Mouse (Mus musculus): Measurements from ENCODE around the gene Cryab. TPM values are rescaled to one million over a fixed set of nuclear protein-coding genes. Genes with fewer than 3 reads are reported as not detected.

Cryab gene
- total RNA-seq (2021) = 21.4 and 29.2 TPM in 2 replicates
- long read RNA-seq, experiment 1, transcript Cryab-201 (3 exons, 946 nt) = major isoform, 16 of 22 reads
- long read RNA-seq, experiment 1, partial matches to known transcripts = 0 of 22 reads
- long read RNA-seq, experiment 1, other reads (novel, unspliced or antisense) = 2 of 22 reads
- long read RNA-seq, experiment 2, transcript Cryab-201 (3 exons, 946 nt) = major isoform, 16 of 19 reads
- long read RNA-seq, experiment 2, partial matches to known transcripts = 0 of 19 reads
- long read RNA-seq, experiment 2, other reads (novel, unspliced or antisense) = 0 of 19 reads

DNA sequence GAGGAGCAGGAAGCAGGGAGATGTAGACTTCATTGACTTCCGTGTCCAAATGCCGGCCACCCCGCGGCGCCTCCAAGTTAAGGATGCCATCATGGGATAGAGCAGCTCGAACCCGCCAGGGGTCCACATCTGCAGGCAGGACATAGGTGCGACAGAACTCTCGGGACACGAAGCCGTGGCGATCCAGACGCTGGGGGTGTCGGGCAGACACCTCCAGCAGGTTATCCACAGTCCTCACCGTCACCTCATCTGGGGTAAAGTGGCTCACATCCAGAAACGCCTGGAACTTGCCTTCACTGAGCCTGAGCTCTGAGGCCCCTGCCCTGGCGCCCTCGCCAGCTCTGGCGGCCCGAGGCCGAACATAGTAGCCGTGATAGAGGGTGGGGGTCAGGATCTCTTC lies at the start of gene Cryab:
Cryab (plus strand) TSS at position 3 of the 400 bp plus-strand sequence.
- DNase-seq = no peak

DNA sequence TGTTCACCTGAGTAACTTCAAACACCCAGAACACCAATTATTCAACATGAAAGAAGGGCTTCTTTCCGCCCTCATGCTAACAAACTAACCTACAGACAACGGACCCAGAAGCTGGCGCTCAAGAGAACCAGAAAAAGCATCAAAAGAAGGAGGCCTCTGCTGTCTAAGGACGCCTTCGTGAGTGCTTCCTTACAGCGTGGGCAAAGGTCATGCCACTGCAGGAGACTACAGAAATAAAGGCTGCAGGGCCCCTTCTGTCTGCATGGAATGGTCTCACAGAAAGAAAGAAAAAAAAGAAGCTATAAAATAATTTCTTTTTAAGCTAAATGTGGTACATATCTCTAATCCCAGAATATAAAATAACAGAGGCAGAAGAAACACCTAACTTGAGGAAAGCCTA lies 46.2 kb upstream of the Cryab start:
- no peak for DNase-seq

DNA sequence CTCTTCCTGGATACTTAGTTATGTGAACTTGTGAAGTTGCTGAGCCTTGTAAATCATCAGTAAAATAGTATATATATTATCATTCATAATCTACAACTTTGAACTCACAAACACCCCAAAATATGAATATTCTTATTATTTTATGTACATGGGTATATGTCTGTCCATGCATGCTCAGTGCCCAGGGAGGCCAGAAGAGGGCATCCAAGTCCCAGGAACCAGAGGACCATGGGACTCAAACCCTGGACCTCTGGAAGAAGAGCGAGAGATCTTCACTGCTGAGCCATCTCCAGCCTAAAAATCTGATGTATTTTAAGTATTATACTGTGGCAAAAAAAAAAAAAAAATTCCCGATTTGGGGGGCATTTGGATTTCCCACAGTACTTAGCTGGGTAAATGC lies 42.0 kb upstream of the Cryab start:
- DNase-seq = peak; percentile 62

DNA sequence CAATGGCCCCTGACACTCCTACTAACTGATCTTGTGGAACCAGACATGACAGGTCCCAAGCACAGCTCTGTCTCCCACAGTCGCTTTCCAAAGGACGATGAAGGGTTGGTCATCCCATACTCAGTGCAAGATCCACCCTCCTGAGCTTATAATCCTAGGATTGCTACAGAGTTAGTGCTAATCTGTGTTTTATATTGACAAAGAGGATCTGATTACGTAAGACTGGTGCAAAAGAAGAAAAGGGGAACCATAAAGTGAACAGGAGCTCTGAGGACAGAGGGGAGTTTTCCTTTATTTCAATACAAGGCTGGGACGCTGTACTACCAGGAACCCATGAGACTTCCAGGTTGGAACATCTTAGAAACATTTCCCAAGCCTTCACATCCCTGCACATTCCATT lies 39.8 kb upstream of the Cryab start:
- no peak for DNase-seq

DNA sequence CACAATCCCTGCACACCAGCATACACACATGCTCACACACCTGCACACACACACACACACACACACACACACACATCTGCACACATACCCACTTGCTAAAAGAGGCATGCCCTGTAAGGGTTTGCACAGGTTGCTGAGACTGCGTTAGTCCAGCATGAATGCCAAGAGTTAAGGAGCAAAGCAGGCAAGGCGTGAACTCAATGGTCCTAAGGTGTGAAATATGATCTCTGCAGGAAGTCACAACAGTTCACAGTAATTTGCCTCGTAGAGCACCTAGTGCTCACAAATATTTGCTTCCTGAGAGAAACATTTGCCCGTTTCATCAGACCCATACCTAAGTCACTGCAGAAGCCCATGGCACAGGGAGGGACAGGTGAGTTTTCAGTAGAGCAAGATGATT lies 36.9 kb upstream of the Cryab start:
- no peak for DNase-seq

DNA sequence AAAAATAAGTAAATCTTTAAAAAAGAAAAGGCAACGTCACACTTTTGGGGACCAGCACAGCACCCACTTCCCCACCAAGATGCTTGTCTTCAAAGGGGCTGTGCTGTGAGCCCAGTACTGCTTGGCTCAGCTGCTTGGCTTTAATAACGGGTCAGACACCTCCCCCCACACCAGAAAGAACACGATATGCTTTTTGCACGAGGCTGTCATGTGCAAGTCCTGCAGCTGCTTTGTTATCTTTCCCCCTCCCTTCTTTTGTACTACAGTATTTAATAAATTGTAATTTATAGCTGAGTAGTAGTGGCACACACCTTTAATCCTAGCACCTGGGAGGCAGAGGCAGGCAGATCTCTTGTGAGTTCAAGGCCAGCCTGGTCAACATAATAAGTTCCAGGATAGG lies 32.2 kb upstream of the Cryab start:
- DNase-seq = no peak

DNA sequence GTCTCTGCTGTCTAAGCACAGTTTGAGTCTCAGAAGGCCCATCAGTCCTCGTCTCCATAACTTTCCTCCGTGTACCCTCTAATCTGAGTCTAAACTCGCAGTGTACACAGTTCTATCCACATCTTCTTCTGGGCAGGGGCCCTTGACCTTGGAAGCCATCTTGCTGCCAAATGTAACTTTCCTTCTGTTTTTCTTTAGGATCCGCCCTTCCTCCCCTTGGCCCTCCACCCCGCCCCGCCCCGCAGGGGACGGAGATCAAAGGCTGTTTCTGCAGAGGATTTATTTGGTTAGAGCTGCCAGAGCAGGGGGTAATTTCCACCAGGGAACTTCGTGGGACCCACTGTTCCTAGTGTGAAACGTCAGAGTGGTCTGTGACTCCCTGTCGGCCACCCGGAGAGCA lies 30.1 kb upstream of the Cryab start:
- DNase-seq = peak; percentile 43

DNA sequence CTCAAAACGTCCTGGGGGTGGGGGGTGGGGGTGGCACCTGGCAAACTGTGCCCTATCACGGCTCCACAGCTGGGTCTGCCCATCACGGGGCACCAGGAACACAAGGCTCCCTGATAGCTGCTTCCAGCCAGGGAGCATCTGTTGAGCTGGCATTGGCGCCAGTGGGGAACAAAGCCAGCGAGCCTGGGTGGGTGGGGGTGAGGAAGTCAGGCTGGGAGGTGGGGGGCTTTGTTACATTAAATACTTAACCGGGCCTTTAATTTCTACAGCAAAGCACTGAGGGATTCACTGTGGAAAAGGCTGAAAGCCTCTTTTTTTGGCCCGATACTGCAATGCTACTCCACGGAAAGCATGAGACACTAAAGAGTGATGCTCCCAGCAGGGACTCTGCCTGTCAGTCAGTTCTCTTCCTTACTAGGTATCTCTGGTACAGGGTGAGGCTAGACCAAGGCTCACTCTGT lies 28.6 kb upstream of the Cryab start:
- no peak for DNase-seq

DNA sequence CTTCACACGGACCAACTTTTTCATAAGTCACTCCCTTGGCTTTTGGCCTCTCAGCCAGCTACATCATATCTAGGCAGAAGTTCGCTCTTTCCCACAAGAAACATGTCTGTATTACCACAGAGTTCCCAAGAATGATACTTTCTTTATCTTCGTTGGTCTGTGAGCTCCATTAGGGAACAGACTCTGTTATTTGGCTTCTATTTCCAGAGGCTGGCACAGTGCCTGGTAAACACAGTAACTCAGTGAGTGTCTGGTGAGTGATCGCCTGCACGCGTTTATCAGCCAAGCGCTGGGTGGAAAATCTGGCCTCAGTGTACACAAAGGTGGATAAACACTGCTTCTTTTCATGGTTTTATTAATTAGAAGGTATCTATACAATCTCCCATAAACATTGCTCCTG lies 27.7 kb upstream of the Cryab start:
- peak; percentile 87 for DNase-seq

DNA sequence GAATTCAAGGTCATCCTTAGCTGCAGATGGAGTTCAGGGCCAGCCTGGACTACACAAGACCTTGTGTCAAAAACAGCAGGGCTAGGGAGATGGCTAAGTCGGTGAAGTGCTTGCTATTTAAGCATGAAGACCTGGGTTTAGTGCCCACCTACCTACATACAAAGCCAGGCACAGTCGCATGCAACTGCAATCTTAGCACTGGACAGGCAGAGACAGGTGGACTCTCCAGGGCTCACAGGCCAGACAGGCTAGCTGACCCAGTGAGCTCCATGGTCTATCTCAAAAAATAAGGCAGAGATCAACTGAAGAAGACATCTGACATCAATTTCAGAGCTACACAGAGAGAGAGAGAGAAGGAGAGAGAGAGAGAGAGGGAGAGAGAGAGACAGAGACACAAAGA lies 27.0 kb upstream of the Cryab start:
- DNase-seq = no peak

DNA sequence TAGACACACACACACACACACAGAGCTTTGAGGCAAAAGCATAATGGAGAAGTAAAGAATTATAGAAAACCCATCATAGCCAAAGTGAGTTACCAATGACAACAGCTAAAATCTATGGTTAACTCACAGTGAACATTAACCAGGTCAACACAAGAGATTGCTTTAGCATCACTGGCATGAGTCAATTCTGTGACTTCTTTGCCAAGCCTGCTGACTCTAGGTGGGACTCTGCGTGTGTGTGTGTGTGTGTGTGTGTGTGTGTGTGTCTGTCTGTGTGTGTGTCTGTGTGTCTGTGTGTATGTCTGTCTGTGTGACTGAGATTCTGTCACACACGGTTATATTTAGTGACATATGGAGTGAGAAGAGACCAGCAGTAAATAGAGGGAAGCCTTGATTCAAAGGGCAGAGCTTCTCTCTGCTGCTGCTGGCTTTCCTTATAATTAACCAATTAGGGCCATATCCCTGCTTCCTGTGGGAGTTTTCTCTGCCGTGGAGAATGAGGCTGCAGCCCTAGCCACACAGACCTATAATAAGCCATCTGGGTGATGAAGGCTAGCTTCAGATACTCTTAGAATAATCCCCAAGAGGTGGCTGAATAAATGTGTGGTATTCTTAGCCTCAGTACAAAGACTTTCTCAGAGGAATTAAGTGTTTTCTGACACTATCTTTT lies 26.3 kb upstream of the Cryab start:
- DNase-seq = no peak

DNA sequence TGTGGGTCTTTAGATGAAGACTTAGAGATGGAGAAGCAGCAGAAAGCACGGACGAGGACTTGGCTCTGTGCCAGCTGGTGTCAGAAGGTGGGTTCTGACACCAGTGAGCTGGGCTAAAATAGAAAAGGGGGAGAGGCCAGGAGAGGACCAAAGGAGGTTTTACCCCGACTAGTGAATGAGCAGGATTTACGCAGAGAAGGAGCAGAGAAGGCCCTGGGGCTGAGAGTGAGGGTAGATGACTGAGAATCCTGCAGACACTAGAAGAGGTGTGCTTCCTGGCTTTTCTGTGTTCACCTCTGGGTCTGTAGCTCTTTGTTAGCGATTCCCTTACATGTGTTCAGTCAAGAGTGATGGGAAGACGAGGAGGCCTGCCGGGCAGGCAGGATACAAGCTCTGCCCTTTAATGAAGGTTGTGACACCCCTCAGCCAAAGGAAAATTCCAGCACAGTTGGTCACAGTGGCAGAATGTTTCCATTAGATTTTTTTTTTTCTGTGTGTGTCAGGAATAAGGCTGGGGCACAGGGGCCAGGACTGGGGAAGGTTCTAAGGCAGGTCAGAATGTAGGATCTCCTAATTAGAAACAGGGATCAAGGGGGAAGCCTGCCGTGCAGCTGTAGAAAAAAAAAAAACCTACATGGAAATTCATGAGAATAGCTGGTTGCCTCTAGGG lies 25.1 kb upstream of the Cryab start:
- DNase-seq = no peak

DNA sequence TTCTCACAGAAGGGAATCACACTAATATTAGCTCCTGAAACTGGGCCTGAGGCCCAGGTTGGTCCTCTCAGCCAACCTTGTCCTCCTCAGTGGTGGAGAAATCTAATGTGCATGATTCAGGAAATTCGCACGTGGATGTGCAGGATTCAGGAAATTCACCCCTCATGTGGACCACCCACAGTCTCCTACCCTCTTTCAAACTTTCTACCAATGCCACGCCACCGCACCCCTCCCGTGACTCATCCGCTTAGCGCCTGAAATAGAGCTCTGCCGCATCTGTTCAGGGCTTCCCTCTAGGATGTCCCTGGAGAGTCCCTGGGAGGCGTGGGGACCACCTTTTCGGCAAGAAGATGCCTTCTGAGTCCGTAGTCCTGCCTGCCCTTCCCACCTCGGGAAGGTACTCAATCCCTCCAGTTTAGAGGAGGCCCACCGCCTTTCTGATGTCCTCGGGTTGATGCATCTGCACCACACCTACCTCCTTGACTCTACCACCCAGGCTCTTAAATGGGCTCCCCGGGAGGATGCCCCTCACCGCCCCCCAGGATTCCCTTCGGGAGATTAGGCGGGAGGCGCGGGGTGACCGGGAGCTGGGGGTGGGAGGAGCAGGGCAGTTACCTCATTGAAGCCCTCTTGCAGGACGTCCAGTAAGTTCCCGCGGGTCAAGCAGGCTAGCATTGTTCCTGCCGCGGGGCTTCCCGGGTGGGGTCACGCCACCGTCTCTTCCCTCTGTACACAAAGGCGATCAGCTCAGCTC lies 23.8 kb upstream of the Cryab start:
- peak; percentile 31 for DNase-seq

DNA sequence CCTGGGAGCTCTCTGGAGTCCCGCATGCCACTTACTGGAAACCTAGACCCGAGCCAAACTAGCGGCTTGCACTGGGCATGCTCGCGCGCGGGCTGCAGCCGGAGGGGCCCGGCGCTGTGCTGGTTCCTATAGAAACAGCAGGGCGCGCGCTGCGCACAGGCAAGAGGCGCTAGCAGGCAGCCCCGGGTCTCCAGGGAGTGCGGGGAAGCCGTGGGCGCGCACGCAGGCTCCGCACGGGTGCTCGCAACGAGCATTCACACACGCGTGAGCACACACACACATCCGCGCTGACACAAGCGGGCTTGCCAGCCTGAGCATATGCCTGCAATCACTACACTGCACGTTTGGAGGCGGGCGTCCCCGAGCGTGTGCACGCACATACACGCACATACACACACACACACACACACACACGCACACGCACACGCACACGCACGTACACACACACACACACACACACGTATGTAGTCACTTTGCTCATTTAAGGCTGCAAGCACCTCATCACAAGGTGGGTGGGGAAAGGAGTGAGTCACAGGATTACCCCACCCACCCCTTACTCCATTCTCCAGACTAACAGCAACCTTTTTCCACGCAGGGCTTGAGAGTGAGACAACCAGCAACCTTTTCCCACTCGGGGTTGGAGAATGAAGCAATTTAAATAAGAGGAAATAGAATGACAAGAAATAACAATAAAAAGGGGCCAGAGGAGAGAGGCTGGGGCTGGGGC lies 23.0 kb upstream of the Cryab start:
- DNase-seq = peak; percentile 85

DNA sequence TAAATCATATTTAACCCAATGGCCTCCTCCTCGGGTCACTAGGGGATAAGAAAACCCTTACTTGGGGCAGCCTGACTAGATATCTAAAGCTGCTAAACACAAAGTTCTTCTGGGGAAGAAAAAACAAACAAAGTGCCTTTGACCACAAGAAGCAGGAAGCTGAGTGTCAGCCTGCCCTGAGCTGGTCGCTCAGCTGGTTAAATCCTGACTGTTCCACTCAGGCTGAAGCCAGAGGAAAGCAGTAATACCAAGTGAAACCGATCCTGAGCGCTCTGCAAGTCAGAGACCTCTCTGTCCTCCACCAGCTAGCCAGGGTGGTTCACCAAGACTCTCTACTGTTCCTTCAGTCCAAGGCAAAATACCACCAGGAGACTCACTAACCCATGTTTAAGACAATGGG lies 21.5 kb upstream of the Cryab start:
- no peak for DNase-seq

DNA sequence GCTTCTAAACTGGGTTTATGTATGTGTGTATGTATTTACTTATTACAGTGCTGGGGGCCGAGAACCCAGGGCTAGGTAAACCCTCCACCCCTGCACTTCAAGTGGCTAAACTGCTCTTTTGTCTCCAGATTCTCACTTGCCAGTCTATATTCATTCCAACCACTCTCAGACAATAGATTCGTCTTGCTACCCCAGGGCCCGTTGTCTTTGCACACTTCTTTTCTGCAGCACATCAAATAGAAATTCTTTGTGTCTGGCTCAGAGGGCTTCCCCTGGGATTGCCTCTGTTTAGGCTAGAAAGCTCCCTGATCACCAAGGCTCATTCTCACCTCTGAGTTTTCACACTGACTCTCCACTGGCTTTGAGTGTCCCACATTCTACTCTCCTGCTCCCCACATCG lies 18.6 kb upstream of the Cryab start:
- no peak for DNase-seq

DNA sequence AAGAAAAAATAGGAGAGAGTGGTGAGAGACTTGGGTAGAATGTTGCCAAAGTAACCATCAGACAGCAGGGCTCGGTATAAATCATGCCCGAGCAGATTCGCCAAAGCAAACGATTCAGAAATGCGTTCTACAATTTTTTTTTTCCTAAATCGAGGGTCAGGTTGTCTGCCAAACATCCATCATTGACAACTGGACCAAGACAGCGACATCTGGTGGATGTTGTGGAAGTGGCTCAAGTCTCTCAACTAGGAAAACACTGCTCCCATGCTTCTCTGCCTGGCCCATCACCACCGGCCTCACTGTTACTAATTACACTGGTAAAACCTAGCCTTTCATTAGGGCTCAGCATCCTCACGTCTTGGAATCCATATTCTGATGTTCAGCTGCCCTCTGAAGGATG lies 16.1 kb upstream of the Cryab start:
- peak; percentile 69 for DNase-seq

DNA sequence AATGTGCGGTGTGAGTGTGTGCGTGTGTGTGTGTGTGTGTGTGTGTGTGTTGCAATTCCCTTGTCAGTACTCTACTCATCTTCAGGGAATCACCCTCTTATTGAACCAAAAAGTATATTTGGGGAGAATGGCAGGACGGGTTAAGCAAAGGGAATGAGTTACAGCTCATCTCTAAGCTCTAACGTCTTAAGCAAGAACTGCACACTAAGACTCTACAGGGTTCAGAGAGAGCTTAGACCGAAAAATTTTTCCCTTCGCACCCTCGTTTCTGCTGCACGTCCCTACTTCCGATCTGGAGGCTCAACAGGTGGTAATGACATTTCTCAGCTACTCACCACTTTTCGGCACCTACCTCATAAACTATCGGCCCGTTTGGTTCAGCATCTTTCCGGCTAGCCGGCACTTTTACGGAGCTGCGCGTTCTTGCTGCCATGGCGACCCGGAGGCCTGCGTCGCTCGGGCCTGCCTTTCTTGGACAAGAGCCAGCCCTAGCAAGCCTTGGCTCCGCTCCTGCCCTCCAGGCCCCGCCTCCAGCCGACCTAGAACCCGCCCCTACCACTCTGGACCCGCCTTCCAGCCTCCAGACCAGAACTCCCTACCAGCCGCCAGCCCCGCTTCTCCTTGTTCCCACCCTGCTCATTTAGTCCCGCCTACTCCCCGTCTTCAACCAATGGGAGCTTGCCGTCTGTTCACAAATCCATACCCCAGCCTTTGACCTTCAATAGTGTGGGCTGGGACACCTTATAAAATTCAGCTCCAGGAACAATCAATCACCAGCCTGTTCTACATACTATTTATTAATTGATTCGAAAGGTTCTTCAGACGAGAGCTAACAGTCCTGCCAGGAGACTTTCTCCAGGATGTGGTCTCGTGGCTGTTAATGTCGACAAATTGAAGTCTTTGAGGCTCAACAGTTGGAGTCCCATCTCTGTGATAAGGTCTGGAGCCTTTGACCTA lies 11.9 kb upstream of the Cryab start, which contains the start of gene Dixdc1:
Dixdc1 (minus strand) TSS at position 604 of the 957 bp plus-strand sequence.
- peak; percentile 97 for DNase-seq

DNA sequence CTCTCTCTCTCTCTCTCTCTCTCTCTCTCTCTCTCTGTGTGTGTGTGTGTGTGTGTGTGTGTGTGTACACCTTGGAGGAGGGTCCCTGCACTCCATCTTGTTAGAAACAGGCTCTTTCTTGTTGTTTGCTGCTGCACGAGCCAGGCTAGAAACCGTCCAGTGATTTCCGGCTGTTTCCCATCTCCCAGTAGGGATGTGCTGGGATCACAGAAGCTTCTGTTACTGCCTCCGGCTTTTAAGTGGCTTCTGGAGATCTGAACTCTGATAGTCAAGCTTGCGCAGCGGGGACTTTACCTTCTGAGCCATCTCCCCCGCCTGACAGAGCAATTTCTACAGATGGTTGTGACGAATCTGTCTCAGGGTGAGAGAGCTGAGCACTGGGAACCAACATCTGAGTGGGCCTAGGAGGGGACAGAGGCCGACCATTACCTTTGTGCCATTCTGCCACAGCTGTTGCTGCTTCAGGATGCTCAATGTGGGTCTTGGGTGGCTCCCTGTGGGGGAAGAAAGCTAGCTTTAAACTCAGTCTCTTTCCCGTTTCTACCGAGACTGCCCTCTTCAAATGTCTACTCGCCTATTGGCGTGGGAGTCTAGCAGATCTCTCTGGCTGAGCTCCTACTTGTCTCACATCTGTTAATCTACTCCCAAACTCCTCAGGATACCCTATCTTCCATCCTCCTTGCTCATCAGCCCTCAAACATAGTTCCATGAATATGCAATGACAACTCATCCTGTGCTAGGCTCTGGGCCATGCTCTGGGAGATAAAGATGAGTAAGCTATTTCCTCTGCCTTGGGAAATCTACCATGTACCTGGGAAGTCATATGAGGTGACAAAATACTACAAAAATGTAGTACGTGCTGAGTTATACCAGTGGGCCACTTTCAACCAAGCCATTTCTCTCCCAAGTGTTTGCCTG lies 10.0 kb upstream of the Cryab start:
- no peak for DNase-seq

DNA sequence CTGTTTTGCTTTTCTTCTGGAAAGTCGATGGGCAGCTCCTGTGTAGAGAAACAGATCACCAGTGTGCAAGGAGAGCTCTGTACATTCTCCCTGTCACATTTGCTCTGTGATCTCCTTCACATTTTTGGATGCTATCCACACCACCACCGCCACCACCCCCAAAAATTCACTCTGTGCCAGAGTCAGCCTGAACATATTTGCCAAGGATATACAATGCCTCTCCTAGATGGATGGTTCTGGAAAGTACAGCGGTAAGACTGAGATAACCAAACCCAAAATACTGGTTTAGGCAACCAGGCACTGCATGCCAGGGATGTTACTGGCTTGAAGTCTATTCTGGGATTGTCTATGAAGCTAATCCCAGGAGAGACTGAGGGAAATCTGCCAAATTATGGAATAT lies 8.9 kb upstream of the Cryab start:
- DNase-seq = no peak

Measured in adrenal gland, postnatal 14 days (tissue).